Mouse (Mus musculus): ENCODE measurements around the gene Irf8.

- TF ChIP-seq CTCF (IDR thresholded peaks at IDR 0.05; ENCODE audit: low read depth, low read length) (no peak), POLR2A (IDR thresholded peaks at IDR 0.05; ENCODE audit: extremely low read depth, insufficient read depth, low read length) (no peak)
These were observed 8.3 kb downstream of the Irf8 start for GRCm38 (mm10) chr8:120744448-120744847.

Measured in liver, adult 2 months (tissue).